Mouse (Mus musculus): ENCODE measurements around the gene Caln1. TPM values are rescaled to one million over a fixed set of nuclear protein-coding genes. Genes with fewer than 3 reads are reported as not detected.

Gene Caln1
- polyA plus RNA-seq, 1 experiment from 2014 or later = 0.13 TPM

DNA sequence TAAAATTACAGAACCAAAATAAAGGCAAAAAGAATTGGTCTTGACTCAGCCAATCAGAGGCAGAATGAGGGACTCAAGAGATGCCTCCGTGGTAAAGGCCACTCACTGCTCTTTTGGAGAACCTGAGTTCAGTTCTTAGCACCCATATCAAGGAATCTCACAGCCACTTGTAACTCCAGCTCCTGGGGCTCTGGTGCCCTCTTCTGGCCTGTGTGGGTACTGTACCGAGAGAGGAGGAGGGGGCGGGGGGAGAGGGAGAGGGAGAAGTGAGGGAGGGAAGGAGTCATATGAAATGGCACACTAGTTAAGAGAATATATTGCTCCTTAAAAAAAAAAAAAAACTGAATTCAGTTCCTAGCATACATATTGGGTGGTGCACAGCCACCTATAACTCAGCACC is 442.7 kb downstream of the Caln1 start:
- H3K4me1 ChIP-seq = no peaks in the 10 kb centered on the region
- 0 out of 2 replicates have a peak, but pooled peaks cover 2% of the 10 kb centered on the region for H3K9me3 ChIP-seq (replicated peaks)
- no peaks in the 10 kb centered on the region for H3K27me3 ChIP-seq (ENCODE audit: low read depth, poor library complexity, severe bottlenecking)
- no peak for DNase-seq (ENCODE audit: low spot score)
- no peaks in the 10 kb centered on the region for H3K36me3 ChIP-seq
- H3K4me3 ChIP-seq = no peak overlapping the region
- no peak overlapping the region for H3K27ac ChIP-seq
- 86% methylated on average over 3 of the region's 3 CpGs for WGBS

- no peaks in the 10 kb centered on the region for H3K27me3 ChIP-seq (ENCODE audit: low read depth, poor library complexity, severe bottlenecking)
- DNase-seq (ENCODE audit: low spot score) = no peak
- no peaks in the 10 kb centered on the region for H3K36me3 ChIP-seq
- H3K4me1 ChIP-seq = no peaks in the 10 kb centered on the region
- no peak overlapping the region for H3K4me3 ChIP-seq
- H3K9me3 ChIP-seq (replicated peaks) = 0 out of 2 replicates have a peak, but pooled peaks cover 2% of the 10 kb centered on the region
- no peak overlapping the region for H3K27ac ChIP-seq
- WGBS = 97% methylated on average over 8 of the region's 8 CpGs
These were observed 443.3 kb downstream of the Caln1 start for GRCm38 (mm10) chr5:130812556-130812955.

DNA sequence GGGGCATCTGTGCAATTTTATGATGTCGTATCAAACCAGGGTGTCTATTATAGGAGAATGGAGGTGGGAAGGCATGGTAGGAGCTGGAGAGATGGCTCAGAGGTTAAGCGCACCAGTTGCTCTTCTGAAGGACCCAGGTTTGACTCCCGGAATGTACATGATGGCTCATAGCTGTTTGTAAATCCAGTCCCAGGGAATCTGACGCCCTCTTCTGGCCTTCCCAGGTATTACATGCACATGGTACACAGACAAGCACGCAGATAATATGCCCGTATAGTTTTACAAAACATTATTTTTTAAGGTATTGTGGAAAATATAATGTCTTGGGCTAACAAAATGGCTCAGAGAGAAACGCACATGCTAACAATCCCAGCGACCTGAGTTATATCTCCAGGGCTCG is 443.8 kb downstream of the Caln1 start:
- H3K27me3 ChIP-seq (ENCODE audit: low read depth, poor library complexity, severe bottlenecking) = no peaks in the 10 kb centered on the region
- 87% methylated on average over 9 of the region's 9 CpGs for WGBS
- H3K27ac ChIP-seq = no peak overlapping the region
- no peak overlapping the region for H3K4me3 ChIP-seq
- DNase-seq (ENCODE audit: low spot score) = no peak
- 0 out of 2 replicates have a peak, but pooled peaks cover 2% of the 10 kb centered on the region for H3K9me3 ChIP-seq (replicated peaks)
- no peaks in the 10 kb centered on the region for H3K36me3 ChIP-seq
- H3K4me1 ChIP-seq = no peaks in the 10 kb centered on the region

DNA sequence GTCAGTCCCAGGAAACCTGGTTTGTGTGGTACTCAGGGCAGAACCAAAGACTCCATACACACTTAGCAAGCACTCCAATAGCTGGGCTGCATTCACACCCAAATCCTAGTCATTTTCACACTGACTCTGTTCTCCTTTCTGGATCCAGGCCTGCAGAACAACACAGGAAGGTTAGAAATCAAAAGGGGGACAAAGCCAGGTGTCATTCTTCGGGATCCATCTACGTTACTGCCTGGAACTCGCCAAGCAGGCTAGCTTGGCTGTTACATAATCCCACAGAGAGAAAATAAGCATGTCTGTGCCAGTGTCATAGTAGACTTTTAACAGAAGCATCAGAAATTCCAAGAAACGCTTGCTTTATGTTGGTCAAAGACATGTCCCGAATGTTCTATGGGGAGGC is 446.1 kb downstream of the Caln1 start:
- no peaks in the 10 kb centered on the region for H3K36me3 ChIP-seq
- H3K9me3 ChIP-seq (replicated peaks) = no peaks in the 10 kb centered on the region
- H3K27ac ChIP-seq = no peak overlapping the region
- H3K27me3 ChIP-seq (ENCODE audit: low read depth, poor library complexity, severe bottlenecking) = no peaks in the 10 kb centered on the region
- H3K4me1 ChIP-seq = no peaks in the 10 kb centered on the region
- no peak for DNase-seq (ENCODE audit: low spot score)
- 88% methylated on average over 5 of the region's 5 CpGs for WGBS
- no peak overlapping the region for H3K4me3 ChIP-seq

- H3K27me3 ChIP-seq (ENCODE audit: low read depth, poor library complexity, severe bottlenecking) = no peaks in the 10 kb centered on the region
- no peak for DNase-seq (ENCODE audit: low spot score)
- 88% methylated on average over 4 of the region's 4 CpGs for WGBS
- no peak overlapping the region for H3K27ac ChIP-seq
- no peak overlapping the region for H3K4me3 ChIP-seq
- no peaks in the 10 kb centered on the region for H3K4me1 ChIP-seq
- no peaks in the 10 kb centered on the region for H3K36me3 ChIP-seq
- no peaks in the 10 kb centered on the region for H3K9me3 ChIP-seq (replicated peaks)
These were observed 450.9 kb downstream of the Caln1 start for GRCm38 (mm10) chr5:130820021-130820648.

- no peak for DNase-seq (ENCODE audit: low spot score)
- WGBS = 93% methylated on average over 5 of the region's 5 CpGs
- H3K4me1 ChIP-seq = no peaks in the 10 kb centered on the region
- H3K9me3 ChIP-seq (replicated peaks) = no peaks in the 10 kb centered on the region
- H3K27me3 ChIP-seq (ENCODE audit: low read depth, poor library complexity, severe bottlenecking) = no peaks in the 10 kb centered on the region
- no peaks in the 10 kb centered on the region for H3K36me3 ChIP-seq
- H3K27ac ChIP-seq = no peak overlapping the region
- H3K4me3 ChIP-seq = no peak overlapping the region
These were observed 451.4 kb downstream of the Caln1 start for GRCm38 (mm10) chr5:130820661-130821060.

DNA sequence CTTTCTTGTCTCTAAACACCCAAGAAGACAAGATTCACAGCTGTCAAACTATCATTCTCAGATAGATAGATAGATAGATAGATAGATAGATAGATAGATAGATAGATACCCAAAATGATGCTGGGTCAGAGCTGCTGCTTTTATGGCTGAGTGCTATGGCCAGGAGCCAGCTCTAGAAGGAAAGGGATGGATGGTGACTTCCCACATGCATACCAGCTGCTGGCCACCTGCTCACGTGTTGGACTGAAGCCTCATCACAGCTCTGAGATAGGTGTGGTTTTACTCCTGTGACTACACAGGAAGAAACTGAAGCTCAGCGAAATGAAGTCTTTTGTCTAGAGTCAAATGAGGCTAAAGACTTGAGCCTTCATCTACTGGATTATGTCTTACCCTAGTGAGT is 456.5 kb downstream of the Caln1 start:
- Histone ChIP-seq H3K36me3 (no peaks in the 10 kb centered on the region), H3K4me3 (no peak overlapping the region), H3K4me1 (no peaks in the 10 kb centered on the region), H3K27me3 (ENCODE audit: low read depth, poor library complexity, severe bottlenecking) (no peaks in the 10 kb centered on the region), H3K27ac (no peak overlapping the region), H3K9me3 (replicated peaks) (no peaks in the 10 kb centered on the region)
- DNase-seq (ENCODE audit: low spot score) = no peak
- 88% methylated on average over 2 of the region's 2 CpGs for WGBS

DNA sequence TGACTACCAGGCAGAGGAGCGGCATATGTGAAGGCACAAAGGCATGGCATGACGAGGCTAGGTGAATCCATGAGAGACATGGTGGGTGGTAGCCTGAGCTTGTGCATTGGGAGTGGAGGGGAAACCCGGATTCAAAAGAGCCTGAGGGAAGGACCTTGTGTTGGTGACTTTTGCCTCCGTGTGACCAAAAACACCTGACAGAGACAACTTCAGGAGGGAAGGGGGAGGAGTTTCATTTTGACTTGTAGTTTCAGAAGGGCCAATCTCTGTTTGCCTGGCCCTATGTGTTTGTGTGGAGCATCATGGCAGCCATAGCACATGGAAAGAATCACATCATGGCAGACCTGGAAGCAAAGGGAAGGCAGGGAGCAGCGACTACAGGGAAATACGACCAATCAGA is 479.3 kb downstream of the Caln1 start:
- H3K27ac ChIP-seq = no peak overlapping the region
- no peaks in the 10 kb centered on the region for H3K27me3 ChIP-seq (ENCODE audit: low read depth, poor library complexity, severe bottlenecking)
- no peak overlapping the region for H3K4me3 ChIP-seq
- no peaks in the 10 kb centered on the region for H3K36me3 ChIP-seq
- peaks cover 15% of the 10 kb centered on the region for H3K4me1 ChIP-seq
- 87% methylated on average over 6 of the region's 6 CpGs for WGBS
- no peaks in the 10 kb centered on the region for H3K9me3 ChIP-seq (replicated peaks)
- DNase-seq (ENCODE audit: low spot score) = no peak

GRCm38 (mm10) chr5:130849610-130850009 is 480.4 kb downstream of the Caln1 start:
- Histone ChIP-seq H3K9me3 (replicated peaks) (no peaks in the 10 kb centered on the region), H3K36me3 (no peaks in the 10 kb centered on the region), H3K4me3 (no peak overlapping the region), H3K27ac (no peak overlapping the region), H3K4me1 (peaks cover 15% of the 10 kb centered on the region), H3K27me3 (ENCODE audit: low read depth, poor library complexity, severe bottlenecking) (no peaks in the 10 kb centered on the region)
- 90% methylated on average over 4 of the region's 4 CpGs for WGBS
- DNase-seq (ENCODE audit: low spot score) = no peak

GRCm38 (mm10) chr5:130852182-130852581 is 482.9 kb downstream of the Caln1 start:
- Histone ChIP-seq H3K4me1 (peaks cover 15% of the 10 kb centered on the region), H3K27me3 (ENCODE audit: low read depth, poor library complexity, severe bottlenecking) (no peaks in the 10 kb centered on the region), H3K27ac (peak overlapping the region; percentile 82), H3K4me3 (peak overlapping the region; percentile 44), H3K36me3 (no peaks in the 10 kb centered on the region), H3K9me3 (replicated peaks) (no peaks in the 10 kb centered on the region)
- WGBS = 10% methylated on average over 11 of the region's 11 CpGs
- DNase-seq (ENCODE audit: low spot score) = peak; percentile 49

DNA sequence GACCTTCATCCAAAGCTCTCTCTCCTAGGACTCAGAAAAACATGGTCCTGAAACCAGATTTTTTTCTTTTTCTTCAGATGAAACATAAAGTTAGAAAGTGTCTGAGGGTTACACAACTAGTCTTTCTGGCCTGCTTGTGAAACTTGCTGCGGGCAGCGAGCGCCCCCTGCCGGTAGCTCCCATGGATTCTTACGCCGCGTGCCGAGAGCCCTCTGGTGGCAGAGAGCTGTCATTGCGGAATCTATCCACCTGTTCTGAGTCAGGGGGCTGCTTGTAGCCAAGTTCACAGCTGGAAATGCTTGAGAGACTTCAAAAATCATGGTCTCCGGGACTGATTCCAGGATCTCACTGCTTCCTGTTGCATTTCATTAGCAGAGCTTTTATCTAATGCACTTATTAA is 484.1 kb downstream of the Caln1 start:
- peak; percentile 96 for DNase-seq (ENCODE audit: low spot score)
- H3K9me3 ChIP-seq (replicated peaks) = no peaks in the 10 kb centered on the region
- H3K4me3 ChIP-seq = no peak overlapping the region
- H3K4me1 ChIP-seq = peaks cover 15% of the 10 kb centered on the region
- no peak overlapping the region for H3K27ac ChIP-seq
- no peaks in the 10 kb centered on the region for H3K36me3 ChIP-seq
- 2% methylated on average over 10 of the region's 10 CpGs for WGBS
- no peaks in the 10 kb centered on the region for H3K27me3 ChIP-seq (ENCODE audit: low read depth, poor library complexity, severe bottlenecking)

DNA sequence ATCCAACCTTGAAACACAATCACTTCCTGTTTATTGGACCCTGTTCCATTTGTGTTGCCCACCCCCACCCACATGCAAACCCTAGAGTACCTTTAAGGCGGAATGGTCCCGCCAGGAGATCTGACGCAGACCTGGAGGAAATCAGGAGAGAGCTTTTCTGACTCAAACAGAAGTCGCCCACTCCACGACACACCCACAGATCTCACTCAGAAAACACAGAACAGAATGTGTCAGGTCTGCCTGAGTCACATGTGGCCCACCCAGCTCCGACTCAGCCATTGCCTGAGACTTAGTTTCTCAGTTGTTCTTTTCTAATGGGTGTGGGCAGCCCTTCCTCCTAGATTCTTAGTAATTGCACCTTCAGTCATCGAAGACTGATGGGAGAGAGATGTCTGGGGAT is 485.2 kb downstream of the Caln1 start:
- no peaks in the 10 kb centered on the region for H3K27me3 ChIP-seq (ENCODE audit: low read depth, poor library complexity, severe bottlenecking)
- no peak overlapping the region for H3K27ac ChIP-seq
- no peaks in the 10 kb centered on the region for H3K9me3 ChIP-seq (replicated peaks)
- H3K4me3 ChIP-seq = no peak overlapping the region
- WGBS = 89% methylated on average over 7 of the region's 7 CpGs
- no peaks in the 10 kb centered on the region for H3K36me3 ChIP-seq
- no peak for DNase-seq (ENCODE audit: low spot score)
- H3K4me1 ChIP-seq = peaks cover 15% of the 10 kb centered on the region

GRCm38 (mm10) chr5:130858148-130858547 is 488.9 kb downstream of the Caln1 start:
- no peaks in the 10 kb centered on the region for H3K9me3 ChIP-seq (replicated peaks)
- no peaks in the 10 kb centered on the region for H3K36me3 ChIP-seq
- no peak overlapping the region for H3K27ac ChIP-seq
- no peaks in the 10 kb centered on the region for H3K27me3 ChIP-seq (ENCODE audit: low read depth, poor library complexity, severe bottlenecking)
- 22% methylated on average over 8 of the region's 8 CpGs for WGBS
- peak; percentile 73 for DNase-seq (ENCODE audit: low spot score)
- no peak overlapping the region for H3K4me3 ChIP-seq
- H3K4me1 ChIP-seq = no peaks in the 10 kb centered on the region

DNA sequence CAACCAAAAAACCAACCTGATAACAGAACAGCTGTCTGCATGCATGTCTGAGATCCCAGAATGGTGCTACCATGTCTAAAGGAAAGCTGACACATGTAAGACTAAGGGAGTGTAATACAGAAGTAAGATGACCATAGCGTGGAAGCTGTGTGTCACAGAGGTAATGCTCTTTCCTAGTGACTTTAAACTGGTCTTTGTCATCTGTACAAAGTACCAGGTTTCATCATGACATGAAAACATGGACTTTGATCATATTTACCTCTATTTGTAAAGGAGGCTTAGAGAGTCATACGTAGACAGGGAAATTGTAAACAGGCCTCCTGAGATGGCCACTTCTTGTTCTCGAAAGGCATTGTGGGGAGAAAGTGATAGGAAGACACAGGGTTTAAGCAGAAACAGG is 489.5 kb downstream of the Caln1 start:
- H3K36me3 ChIP-seq = no peaks in the 10 kb centered on the region
- H3K4me1 ChIP-seq = no peaks in the 10 kb centered on the region
- WGBS = 83% methylated on average over 3 of the region's 3 CpGs
- H3K4me3 ChIP-seq = no peak overlapping the region
- no peak for DNase-seq (ENCODE audit: low spot score)
- no peak overlapping the region for H3K27ac ChIP-seq
- no peaks in the 10 kb centered on the region for H3K27me3 ChIP-seq (ENCODE audit: low read depth, poor library complexity, severe bottlenecking)
- no peaks in the 10 kb centered on the region for H3K9me3 ChIP-seq (replicated peaks)
